Mouse (Mus musculus): ENCODE data around the gene Plcxd2. TPM values are rescaled to one million over a fixed set of nuclear protein-coding genes. Genes with fewer than 3 reads are reported as not detected.

Plcxd2 gene
- polyA plus RNA-seq, 1 experiment from 2014 or later = 0.93 TPM

GRCm38 (mm10) chr16:45952501-45952900 lies 57.5 kb downstream of the Plcxd2 start:
- H3K4me3 ChIP-seq (ENCODE audit: low read length) = no peak overlapping the region
- peak overlapping the region; percentile 14; the same call in 1 of the 2 replicates for H3K4me2 ChIP-seq (ENCODE audit: low read depth, low read length)
- no peaks in the 10 kb centered on the region for H3K36me3 ChIP-seq (ENCODE audit: control insufficient read depth, insufficient read depth, low read length)
- H3K9me3 ChIP-seq (ENCODE audit: control insufficient read depth, low read length) = no peaks in the 10 kb centered on the region
- 23% methylated on average over 5 of the region's 5 CpGs for WGBS
- no peaks in the 10 kb centered on the region for H3K27me3 ChIP-seq (ENCODE audit: control insufficient read depth, insufficient read depth, low read depth, low read length)
- peak overlapping the region; percentile 67 for H3K27ac ChIP-seq (ENCODE audit: low read length)
- 0 out of 2 replicates have a peak, but pooled peaks cover 8% of the 10 kb centered on the region for H3K4me1 ChIP-seq (replicated peaks; ENCODE audit: control insufficient read depth, insufficient read depth, low read length)
- no peak overlapping the region for H3K9ac ChIP-seq (ENCODE audit: low read length)
- ATAC-seq (ENCODE audit: low read depth) = peak; percentile 74

DNA sequence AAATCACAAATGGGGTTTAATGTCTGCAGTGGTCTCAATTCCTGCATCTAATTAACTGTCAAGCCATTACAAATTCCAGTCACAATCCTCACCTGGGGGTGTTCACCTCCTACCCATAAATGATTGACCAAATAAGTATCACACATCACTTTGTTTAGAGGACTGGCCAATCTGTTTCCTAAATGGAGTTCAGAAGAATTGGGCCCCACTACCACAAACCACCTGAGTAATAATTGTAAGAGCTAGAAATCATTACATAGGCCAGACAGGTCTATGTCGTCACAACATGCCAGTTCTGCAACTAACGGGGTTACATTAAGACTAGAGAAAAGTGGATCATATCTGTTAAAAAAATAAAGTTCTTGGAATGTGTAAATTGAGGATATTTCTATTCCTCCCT lies 58.0 kb downstream of the Plcxd2 start:
- no peak for ATAC-seq (ENCODE audit: low read depth)
- no peaks in the 10 kb centered on the region for H3K36me3 ChIP-seq (ENCODE audit: control insufficient read depth, insufficient read depth, low read length)
- H3K9ac ChIP-seq (ENCODE audit: low read length) = no peak overlapping the region
- WGBS = 60% methylated on average over 2 of the region's 2 CpGs
- 0 out of 2 replicates have a peak, but pooled peaks cover 8% of the 10 kb centered on the region for H3K4me1 ChIP-seq (replicated peaks; ENCODE audit: control insufficient read depth, insufficient read depth, low read length)
- peak overlapping the region; percentile 67 for H3K27ac ChIP-seq (ENCODE audit: low read length)
- H3K27me3 ChIP-seq (ENCODE audit: control insufficient read depth, insufficient read depth, low read depth, low read length) = no peaks in the 10 kb centered on the region
- no peaks in the 10 kb centered on the region for H3K9me3 ChIP-seq (ENCODE audit: control insufficient read depth, low read length)
- H3K4me3 ChIP-seq (ENCODE audit: low read length) = no peak overlapping the region
- no peak overlapping the region for H3K4me2 ChIP-seq (ENCODE audit: low read depth, low read length)

DNA sequence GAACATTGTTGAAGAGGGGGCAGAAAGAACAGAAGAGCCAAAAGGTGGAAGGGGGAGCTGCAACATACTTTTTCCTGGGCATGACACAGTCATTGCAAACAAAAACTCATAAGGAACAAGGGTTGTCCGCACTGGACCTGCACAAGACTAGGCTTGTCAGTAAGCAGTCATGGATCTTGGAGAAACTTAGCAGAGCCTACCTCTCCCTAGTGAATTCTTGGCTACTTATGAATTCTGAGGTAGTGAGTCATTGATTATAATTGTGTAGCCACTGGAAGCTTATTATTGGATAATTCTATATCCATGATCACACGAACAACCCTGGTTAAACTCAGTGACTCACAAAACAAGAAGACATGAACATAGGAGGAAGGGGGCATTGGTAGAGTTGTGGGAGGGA lies 63.7 kb downstream of the Plcxd2 start:
- ATAC-seq (ENCODE audit: low read depth) = no peak
- 86% methylated on average over 2 of the region's 2 CpGs for WGBS
- H3K27ac ChIP-seq (ENCODE audit: low read length) = no peak overlapping the region
- no peaks in the 10 kb centered on the region for H3K36me3 ChIP-seq (ENCODE audit: control insufficient read depth, insufficient read depth, low read length)
- no peaks in the 10 kb centered on the region for H3K4me1 ChIP-seq (replicated peaks; ENCODE audit: control insufficient read depth, insufficient read depth, low read length)
- H3K27me3 ChIP-seq (ENCODE audit: control insufficient read depth, insufficient read depth, low read depth, low read length) = no peaks in the 10 kb centered on the region
- H3K4me2 ChIP-seq (ENCODE audit: low read depth, low read length) = no peak overlapping the region
- no peak overlapping the region for H3K4me3 ChIP-seq (ENCODE audit: low read length)
- H3K9ac ChIP-seq (ENCODE audit: low read length) = no peak overlapping the region
- no peaks in the 10 kb centered on the region for H3K9me3 ChIP-seq (ENCODE audit: control insufficient read depth, low read length)

- WGBS = 84% methylated on average over 5 of the region's 5 CpGs
- no peaks in the 10 kb centered on the region for H3K9me3 ChIP-seq (ENCODE audit: control insufficient read depth, low read length)
- H3K27ac ChIP-seq (ENCODE audit: low read length) = no peak overlapping the region
- H3K9ac ChIP-seq (ENCODE audit: low read length) = no peak overlapping the region
- H3K36me3 ChIP-seq (ENCODE audit: control insufficient read depth, insufficient read depth, low read length) = no peaks in the 10 kb centered on the region
- ATAC-seq (ENCODE audit: low read depth) = no peak
- H3K4me2 ChIP-seq (ENCODE audit: low read depth, low read length) = no peak overlapping the region
- no peaks in the 10 kb centered on the region for H3K27me3 ChIP-seq (ENCODE audit: control insufficient read depth, insufficient read depth, low read depth, low read length)
- no peak overlapping the region for H3K4me3 ChIP-seq (ENCODE audit: low read length)
- no peaks in the 10 kb centered on the region for H3K4me1 ChIP-seq (replicated peaks; ENCODE audit: control insufficient read depth, insufficient read depth, low read length)
Measured at GRCm38 (mm10) chr16:45945649-45946048, 64.4 kb downstream of the Plcxd2 start.

DNA sequence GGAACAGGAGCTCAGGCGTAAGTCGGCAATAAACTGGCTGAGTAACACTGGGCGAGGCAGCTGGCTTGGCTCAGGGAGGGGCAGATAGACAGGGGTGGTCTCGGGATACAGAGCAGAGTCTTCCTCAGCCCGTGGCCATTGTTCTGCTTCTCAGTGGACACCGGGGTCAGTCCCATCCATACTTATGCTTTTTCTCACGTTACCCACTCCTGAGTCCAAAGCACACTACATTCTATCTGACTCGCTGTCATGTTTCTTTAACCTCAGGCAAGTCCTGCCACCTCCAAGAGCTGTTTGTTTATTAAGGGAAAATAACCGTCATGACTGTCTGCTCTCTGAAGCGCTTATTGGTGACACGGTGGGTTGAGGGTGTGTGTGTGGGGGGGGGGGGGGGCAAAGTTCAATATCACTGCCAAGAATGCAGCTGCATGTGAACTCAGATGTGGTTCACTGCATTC lies 64.8 kb downstream of the Plcxd2 start:
- Histone ChIP-seq H3K9me3 (ENCODE audit: control insufficient read depth, low read length) (no peaks in the 10 kb centered on the region), H3K4me2 (ENCODE audit: low read depth, low read length) (no peak overlapping the region), H3K27ac (ENCODE audit: low read length) (no peak overlapping the region), H3K9ac (ENCODE audit: low read length) (no peak overlapping the region), H3K4me1 (replicated peaks; ENCODE audit: control insufficient read depth, insufficient read depth, low read length) (no peaks in the 10 kb centered on the region), H3K4me3 (ENCODE audit: low read length) (no peak overlapping the region), H3K36me3 (ENCODE audit: control insufficient read depth, insufficient read depth, low read length) (no peaks in the 10 kb centered on the region), H3K27me3 (ENCODE audit: control insufficient read depth, insufficient read depth, low read depth, low read length) (no peaks in the 10 kb centered on the region)
- 40% methylated on average over 11 of the region's 11 CpGs for WGBS
- no peak for ATAC-seq (ENCODE audit: low read depth)

- Histone ChIP-seq H3K9ac (ENCODE audit: low read length) (no peak overlapping the region), H3K4me1 (replicated peaks; ENCODE audit: control insufficient read depth, insufficient read depth, low read length) (no peaks in the 10 kb centered on the region), H3K9me3 (ENCODE audit: control insufficient read depth, low read length) (no peaks in the 10 kb centered on the region), H3K36me3 (ENCODE audit: control insufficient read depth, insufficient read depth, low read length) (no peaks in the 10 kb centered on the region), H3K27me3 (ENCODE audit: control insufficient read depth, insufficient read depth, low read depth, low read length) (no peaks in the 10 kb centered on the region), H3K4me2 (ENCODE audit: low read depth, low read length) (no peak overlapping the region), H3K4me3 (ENCODE audit: low read length) (no peak overlapping the region), H3K27ac (ENCODE audit: low read length) (no peak overlapping the region)
- no peak for ATAC-seq (ENCODE audit: low read depth)
- WGBS = 71% methylated on average over 8 of the region's 8 CpGs
Measured at GRCm38 (mm10) chr16:45942169-45942891, 67.7 kb downstream of the Plcxd2 start.

DNA sequence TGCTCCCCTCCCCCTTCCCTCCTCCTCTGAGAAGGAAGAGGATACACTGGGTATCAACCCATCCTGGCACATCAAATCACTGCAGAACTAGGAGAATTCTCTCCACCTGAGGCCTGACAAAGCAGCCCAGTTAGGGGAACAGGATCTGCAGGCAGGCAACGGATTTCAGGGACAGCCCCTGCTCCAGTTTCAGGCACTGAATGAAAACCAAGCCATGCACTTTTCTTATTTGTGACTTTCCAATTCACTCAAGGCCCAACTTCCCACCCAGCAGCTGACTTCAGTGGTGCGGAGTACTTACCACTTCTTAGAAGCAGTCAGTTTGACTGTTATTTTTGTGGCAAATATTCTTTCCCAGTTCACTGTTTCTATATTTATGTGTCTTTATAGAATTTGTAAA lies 69.3 kb downstream of the Plcxd2 start:
- no peak overlapping the region for H3K4me3 ChIP-seq (ENCODE audit: low read length)
- WGBS = 86% methylated on average over 2 of the region's 2 CpGs
- H3K27ac ChIP-seq (ENCODE audit: low read length) = no peak overlapping the region
- no peaks in the 10 kb centered on the region for H3K9me3 ChIP-seq (ENCODE audit: control insufficient read depth, low read length)
- H3K27me3 ChIP-seq (ENCODE audit: control insufficient read depth, insufficient read depth, low read depth, low read length) = no peaks in the 10 kb centered on the region
- no peak for ATAC-seq (ENCODE audit: low read depth)
- no peaks in the 10 kb centered on the region for H3K36me3 ChIP-seq (ENCODE audit: control insufficient read depth, insufficient read depth, low read length)
- no peak overlapping the region for H3K4me2 ChIP-seq (ENCODE audit: low read depth, low read length)
- H3K4me1 ChIP-seq (replicated peaks; ENCODE audit: control insufficient read depth, insufficient read depth, low read length) = no peaks in the 10 kb centered on the region
- no peak overlapping the region for H3K9ac ChIP-seq (ENCODE audit: low read length)

- H3K4me3 ChIP-seq (ENCODE audit: low read length) = no peak overlapping the region
- ATAC-seq (ENCODE audit: low read depth) = no peak
- no peak overlapping the region for H3K9ac ChIP-seq (ENCODE audit: low read length)
- H3K27ac ChIP-seq (ENCODE audit: low read length) = no peak overlapping the region
- WGBS = 93% methylated on average over 3 of the region's 3 CpGs
- no peaks in the 10 kb centered on the region for H3K9me3 ChIP-seq (ENCODE audit: control insufficient read depth, low read length)
- H3K4me1 ChIP-seq (replicated peaks; ENCODE audit: control insufficient read depth, insufficient read depth, low read length) = no peaks in the 10 kb centered on the region
- H3K36me3 ChIP-seq (ENCODE audit: control insufficient read depth, insufficient read depth, low read length) = no peaks in the 10 kb centered on the region
- H3K4me2 ChIP-seq (ENCODE audit: low read depth, low read length) = no peak overlapping the region
- no peaks in the 10 kb centered on the region for H3K27me3 ChIP-seq (ENCODE audit: control insufficient read depth, insufficient read depth, low read depth, low read length)
Measured at GRCm38 (mm10) chr16:45939436-45939835, 70.6 kb downstream of the Plcxd2 start.

- Histone ChIP-seq H3K9me3 (ENCODE audit: control insufficient read depth, low read length) (no peaks in the 10 kb centered on the region), H3K36me3 (ENCODE audit: control insufficient read depth, insufficient read depth, low read length) (no peaks in the 10 kb centered on the region), H3K4me1 (replicated peaks; ENCODE audit: control insufficient read depth, insufficient read depth, low read length) (no peaks in the 10 kb centered on the region), H3K27me3 (ENCODE audit: control insufficient read depth, insufficient read depth, low read depth, low read length) (no peaks in the 10 kb centered on the region), H3K9ac (ENCODE audit: low read length) (no peak overlapping the region), H3K4me2 (ENCODE audit: low read depth, low read length) (no peak overlapping the region), H3K27ac (ENCODE audit: low read length) (no peak overlapping the region), H3K4me3 (ENCODE audit: low read length) (no peak overlapping the region)
- ATAC-seq (ENCODE audit: low read depth) = no peak
- WGBS = 36% methylated on average over 2 of the region's 2 CpGs
Measured at GRCm38 (mm10) chr16:45937381-45937780, 72.6 kb downstream of the Plcxd2 start.
